Mouse (Mus musculus) midbrain, embryonic 11.5 days (tissue): ENCODE measurements at regions not wholly inside any gene's neighbourhood (a gene's known extent, or its start where the extent isn't known, plus 50 kb on each side); places are given as distances from the start of the nearest gene placed in this dataset.
A peak's percentile ranks its signal among the peaks of the same experiment; 100 is the strongest.

Experiments used
- ATAC-seq: fragments of 200-750 bp; cut with Nextera tagmentation; 2 replicates; pipeline ENCODE4 v1.8.0; 2017; ENCODE audit warnings: moderate TSS enrichment, moderate library complexity; ENCODE audit not compliant: low FRiP score
- DNase-seq: peaks from one replicate; pipeline ENCODE4 v3.0.0; 2015; ENCODE audit warnings: low spot score; ENCODE audit errors: missing footprints
- H3K27ac ChIP-seq: fragments of 300-500 bp; sonication (generic); 2 replicates; pipeline ENCODE4 v1.5.1; 2014; ENCODE audit warnings: low read depth, low read length
- H3K27me3 ChIP-seq: fragments of 300-500 bp; sonication (generic); 2 replicates; pipeline ENCODE4 v1.6.1; 2014; ENCODE audit warnings: mild to moderate bottlenecking, low read length, moderate library complexity, mixed read lengths; ENCODE audit not compliant: control insufficient read depth, insufficient read depth
- H3K36me3 ChIP-seq: fragments of 300-500 bp; sonication (generic); 2 replicates; pipeline ENCODE4 v1.6.1; 2014; ENCODE audit warnings: mild to moderate bottlenecking, low read length, moderate library complexity, mixed read lengths; ENCODE audit not compliant: control insufficient read depth, insufficient read depth
- H3K4me1 ChIP-seq: fragments of 300-500 bp; sonication (generic); 2 replicates; pipeline ENCODE4 v1.6.1; 2014; ENCODE audit warnings: low read length; ENCODE audit not compliant: control insufficient read depth, insufficient read depth
- H3K4me2 ChIP-seq: fragments of 300-500 bp; sonication (generic); 2 replicates; pipeline ENCODE4 v1.6.1; 2014; ENCODE audit warnings: mild to moderate bottlenecking, moderate library complexity
- H3K4me3 ChIP-seq: fragments of 300-500 bp; sonication (generic); 2 replicates; pipeline ENCODE4 v1.5.1; 2014; ENCODE audit warnings: low read depth, low read length
- H3K9ac ChIP-seq: fragments of 300-500 bp; sonication (generic); 2 replicates; pipeline ENCODE4 v1.6.1; 2014; ENCODE audit warnings: low read length
- H3K9me3 ChIP-seq: fragments of 300-500 bp; sonication (generic); 2 replicates; pipeline ENCODE4 v1.6.1; 2016; ENCODE audit warnings: low read length; ENCODE audit not compliant: control insufficient read depth
- WGBS: fragments of 180-500 bp; shearing (Covaris S2); extraction: QIAGEN DNeasy Blood & Tissue Kit; methylation state at CpG from one replicate; pipeline ENCODE4 v1.1.7; 2014; 5-methylcytosine and 5-hydroxymethylcytosine counted together

DNA sequence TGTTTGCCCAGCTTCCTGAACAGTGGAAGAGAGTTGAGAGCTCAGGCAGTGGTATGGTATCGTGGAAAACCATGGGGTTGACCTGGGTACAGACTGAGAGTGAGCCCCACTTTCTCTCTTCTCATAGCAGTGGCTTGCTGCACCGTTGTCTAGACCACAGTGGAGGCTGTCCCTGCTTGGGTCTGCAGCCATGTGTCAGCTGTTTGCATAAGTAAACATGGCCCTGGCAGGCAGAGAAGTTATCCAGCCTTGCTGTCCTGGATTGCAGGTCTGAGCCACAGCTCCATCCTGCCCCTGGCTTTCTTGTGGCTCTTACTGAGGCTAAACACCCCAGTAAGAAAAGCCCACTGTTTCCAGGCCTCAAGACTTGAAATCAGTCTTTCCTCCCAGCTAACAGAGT, 60.2 kb upstream of the Dapl1 start:
- no peaks in the 10 kb centered on the region for H3K4me1 ChIP-seq
- H3K27ac ChIP-seq, result no peak overlapping the region
- no peaks in the 10 kb centered on the region for H3K36me3 ChIP-seq
- no peaks in the 10 kb centered on the region for H3K27me3 ChIP-seq
- WGBS, result 72% methylated on average over 2 of the region's 2 CpGs
- no peak for DNase-seq
- no peak overlapping the region for H3K4me2 ChIP-seq
- H3K9ac ChIP-seq, result no peak overlapping the region
- H3K9me3 ChIP-seq, result no peaks in the 10 kb centered on the region
- no peak overlapping the region for H3K4me3 ChIP-seq
- no peak for ATAC-seq

DNA sequence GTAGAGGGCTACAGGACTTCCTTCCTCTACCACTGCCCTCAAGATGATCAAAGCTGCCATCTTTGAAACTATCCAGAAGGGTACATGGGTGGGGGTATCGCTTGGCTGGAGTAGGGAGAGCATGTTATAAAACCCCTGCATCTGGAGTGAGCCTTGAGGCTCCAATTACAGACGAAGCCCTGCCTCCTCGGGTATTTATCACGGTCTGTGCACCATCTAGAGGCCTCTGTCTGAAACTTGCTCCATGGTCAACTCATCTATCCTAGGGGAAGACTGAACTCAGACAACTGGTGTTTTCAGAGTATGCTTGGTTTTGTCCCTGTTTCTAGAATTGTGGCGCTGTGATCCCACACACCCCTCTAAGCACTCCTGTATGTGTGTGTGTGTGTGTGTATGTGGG, 59.7 kb upstream of the Dapl1 start:
- H3K4me2 ChIP-seq, result no peak overlapping the region
- no peak overlapping the region for H3K4me3 ChIP-seq
- no peaks in the 10 kb centered on the region for H3K36me3 ChIP-seq
- no peak overlapping the region for H3K27ac ChIP-seq
- no peak overlapping the region for H3K9ac ChIP-seq
- H3K4me1 ChIP-seq, result no peaks in the 10 kb centered on the region
- no peaks in the 10 kb centered on the region for H3K27me3 ChIP-seq
- no peaks in the 10 kb centered on the region for H3K9me3 ChIP-seq
- WGBS, result 59% methylated on average over 5 of the region's 5 CpGs
- DNase-seq (no peak), ATAC-seq (no peak)

- H3K36me3 ChIP-seq, result no peaks in the 10 kb centered on the region
- no peak for ATAC-seq
- DNase-seq, result no peak
- H3K4me3 ChIP-seq, result no peak overlapping the region
- WGBS, result 91% methylated on average over 4 of the region's 4 CpGs
- H3K4me1 ChIP-seq, result no peaks in the 10 kb centered on the region
- H3K27me3 ChIP-seq, result no peaks in the 10 kb centered on the region
- no peak overlapping the region for H3K4me2 ChIP-seq
- H3K9me3 ChIP-seq, result no peaks in the 10 kb centered on the region
- H3K27ac ChIP-seq, result no peak overlapping the region
- H3K9ac ChIP-seq, result no peak overlapping the region
Measured at GRCm38 (mm10) chr2:59425876-59426275, 58.6 kb upstream of the Dapl1 start.

- H3K9ac ChIP-seq, result no peak overlapping the region
- H3K4me3 ChIP-seq, result no peak overlapping the region
- WGBS, result 94% methylated on average over 5 of the region's 5 CpGs
- no peak overlapping the region for H3K27ac ChIP-seq
- DNase-seq (peak; percentile 23), ATAC-seq (no peak)
- no peaks in the 10 kb centered on the region for H3K27me3 ChIP-seq
- no peaks in the 10 kb centered on the region for H3K4me1 ChIP-seq
- H3K36me3 ChIP-seq, result no peaks in the 10 kb centered on the region
- H3K9me3 ChIP-seq, result no peaks in the 10 kb centered on the region
- no peak overlapping the region for H3K4me2 ChIP-seq
Measured at GRCm38 (mm10) chr2:59431466-59431865, 53.0 kb upstream of the Dapl1 start.

DNA sequence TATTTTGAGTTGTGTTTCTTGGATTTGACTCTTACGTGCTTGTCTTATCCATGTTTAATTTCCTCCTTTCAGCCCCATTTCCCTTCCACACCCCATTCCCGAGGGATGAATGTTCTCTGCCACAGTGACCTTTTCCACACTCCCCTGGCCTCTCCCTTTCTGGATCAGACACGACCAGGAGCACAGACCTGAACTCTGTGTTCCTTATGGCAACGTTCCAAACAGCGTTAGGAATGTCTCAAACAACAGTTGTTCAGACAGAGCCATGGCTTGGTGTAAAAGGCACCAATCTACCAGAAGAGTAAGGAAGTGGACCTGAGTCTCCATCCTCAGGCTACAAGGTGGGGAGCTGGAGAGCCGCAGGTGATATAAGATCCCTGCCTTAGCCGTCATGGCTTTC, 52.6 kb upstream of the Dapl1 start:
- ATAC-seq (no peak), DNase-seq (peak; percentile 62)
- H3K4me2 ChIP-seq, result no peak overlapping the region
- H3K36me3 ChIP-seq, result no peaks in the 10 kb centered on the region
- H3K27ac ChIP-seq, result no peak overlapping the region
- WGBS, result 87% methylated on average over 7 of the region's 7 CpGs
- H3K27me3 ChIP-seq, result no peaks in the 10 kb centered on the region
- H3K4me1 ChIP-seq, result no peaks in the 10 kb centered on the region
- no peaks in the 10 kb centered on the region for H3K9me3 ChIP-seq
- H3K9ac ChIP-seq, result no peak overlapping the region
- H3K4me3 ChIP-seq, result no peak overlapping the region
